In the genomic region with DNA sequence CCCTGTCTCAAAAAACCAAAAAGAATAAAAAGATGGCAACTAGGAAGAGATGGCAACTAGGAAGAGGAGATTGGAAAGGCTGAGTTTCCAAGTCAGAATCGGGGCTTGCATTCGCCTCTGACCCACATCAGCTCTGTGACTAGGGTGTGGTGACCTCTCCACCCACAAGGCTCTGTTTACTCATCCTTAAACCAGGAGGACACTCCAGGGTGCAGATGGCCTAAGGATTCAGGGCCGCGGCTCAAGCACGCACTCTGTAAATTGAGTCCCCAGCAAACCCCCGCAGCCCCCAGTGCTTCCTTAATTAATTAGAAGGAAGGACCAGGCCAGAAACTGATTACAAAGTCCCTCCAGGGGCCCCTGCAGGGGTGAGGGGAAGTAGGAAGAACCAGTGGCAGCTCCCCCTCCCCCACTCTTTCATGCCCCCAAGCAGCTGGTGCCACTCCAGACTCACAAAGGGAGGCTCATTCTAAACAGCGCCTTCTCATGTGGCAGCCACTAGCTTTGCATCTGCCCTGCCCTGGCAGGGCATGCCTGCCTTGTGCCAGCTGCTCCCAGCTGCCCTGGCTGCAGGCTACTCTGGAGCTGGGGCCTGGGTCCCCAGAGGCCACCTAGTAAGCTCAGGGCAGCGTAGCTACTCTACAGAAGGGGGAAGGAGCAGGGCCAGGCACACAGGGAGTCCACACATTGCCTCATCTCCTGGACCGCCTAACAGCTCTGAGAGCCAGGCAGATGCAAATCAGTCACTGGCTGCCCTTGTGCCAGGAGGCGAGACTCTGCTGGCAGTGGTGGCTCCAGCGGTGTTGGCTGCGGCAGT, we compare ENCODE assay signal across 7 mouse cellular contexts. TPM values are rescaled to one million over a fixed set of nuclear protein-coding genes. Genes with fewer than 3 reads are reported as not detected.
DNase-seq lines count a peak whose midpoint lies in the region; ATAC-seq and TF ChIP-seq lines count a peak whose summit lies in the region.

No protein-coding gene starts in this region.

- no peaks in the 10 kb centered on the region for H3K79me3 ChIP-seq in C2C12 (ENCODE audit: low read depth)

- WGBS in embryonic facial prominence, embryonic 14.5 days = 24% methylated on average over 8 of the region's 12 CpGs
- WGBS in limb, embryonic 12.5 days = 29% methylated on average over 12 of the region's 12 CpGs
- 6% methylated on average over 12 of the region's 12 CpGs for WGBS in midbrain, embryonic 14.5 days

- no peak overlapping the region for H3K4me3 ChIP-seq in C2C12 (ENCODE audit: insufficient read depth, poor library complexity, severe bottlenecking)
- H3K4me3 ChIP-seq in embryonic facial prominence, embryonic 14.5 days (ENCODE audit: low read depth, low read length) = no peak overlapping the region
- no peak overlapping the region for H3K4me3 ChIP-seq in limb, embryonic 12.5 days (replicated peaks)
- no peak overlapping the region for H3K4me3 ChIP-seq in midbrain, embryonic 14.5 days (replicated peaks; ENCODE audit: low read depth, low read length)

- no peaks in the 10 kb centered on the region for H3K36me3 ChIP-seq in C2C12 (ENCODE audit: control insufficient read depth, insufficient read depth)
- H3K36me3 ChIP-seq in embryonic facial prominence, embryonic 14.5 days (ENCODE audit: control insufficient read depth, insufficient read depth, low read length) = no peaks in the 10 kb centered on the region
- no peaks in the 10 kb centered on the region for H3K36me3 ChIP-seq in limb, embryonic 12.5 days
- no peaks in the 10 kb centered on the region for H3K36me3 ChIP-seq in midbrain, embryonic 14.5 days (ENCODE audit: control insufficient read depth, insufficient read depth, low read length)

- no peaks in the 10 kb centered on the region for H3K9me3 ChIP-seq in embryonic facial prominence, embryonic 14.5 days (ENCODE audit: control insufficient read depth, low read length)
- H3K9me3 ChIP-seq in limb, embryonic 12.5 days = no peaks in the 10 kb centered on the region
- H3K9me3 ChIP-seq in midbrain, embryonic 14.5 days (ENCODE audit: control insufficient read depth, low read length) = no peaks in the 10 kb centered on the region

- H3K4me2 ChIP-seq in embryonic facial prominence, embryonic 14.5 days (ENCODE audit: low read depth, low read length) = no peak overlapping the region
- peak overlapping the region; percentile 23; the same call in 1 of the 2 replicates for H3K4me2 ChIP-seq in limb, embryonic 12.5 days
- peak overlapping the region; percentile 27 for H3K4me2 ChIP-seq in midbrain, embryonic 14.5 days (ENCODE audit: low read length)

- intact Hi-C loops in heart, postnatal 10 days (cut with DNase I) = no loop called here

- peak overlapping the region; percentile 77 for H3K27ac ChIP-seq in embryonic facial prominence, embryonic 14.5 days (replicated peaks; ENCODE audit: low read depth, low read length)
- H3K27ac ChIP-seq in limb, embryonic 12.5 days = peak overlapping the region; percentile 70
- H3K27ac ChIP-seq in midbrain, embryonic 14.5 days (replicated peaks; ENCODE audit: low read depth, low read length) = peak overlapping the region; percentile 90

- peak; percentile 31 for DNase-seq in 3T3-L1 (ENCODE audit: low read depth, low spot score)
- peak; percentile 90 for DNase-seq in embryonic facial prominence, embryonic 14.5 days (ENCODE audit: low spot score)
- peak; percentile 60 to 66 for DNase-seq in heart, postnatal 10 days
- peak; percentile 87 for DNase-seq in midbrain, embryonic 14.5 days
- peak; percentile 78 for DNase-seq in thymus, postnatal 25 days

- H3K79me2 ChIP-seq in C2C12 (ENCODE audit: control insufficient read depth, insufficient read depth) = no peaks in the 10 kb centered on the region

- peak overlapping the region; percentile 32 for H3ac ChIP-seq in C2C12 (ENCODE audit: control insufficient read depth, insufficient read length, low read depth)

- peak overlapping the region; percentile 46; the same call in 1 of the 2 replicates for H3K9ac ChIP-seq in embryonic facial prominence, embryonic 14.5 days (ENCODE audit: low read depth, low read length)
- peak overlapping the region; percentile 44; the same call in 1 of the 2 replicates for H3K9ac ChIP-seq in limb, embryonic 12.5 days (replicated peaks)
- peak overlapping the region; percentile 36 for H3K9ac ChIP-seq in midbrain, embryonic 14.5 days (replicated peaks; ENCODE audit: low read length)

- no peaks in the 10 kb centered on the region for H3K27me3 ChIP-seq in C2C12 (ENCODE audit: control insufficient read depth, insufficient read depth, insufficient read length)
- H3K27me3 ChIP-seq in embryonic facial prominence, embryonic 14.5 days (replicated peaks; ENCODE audit: control insufficient read depth, insufficient read depth, low read length) = no peaks in the 10 kb centered on the region
- peaks cover 24% of the 10 kb centered on the region for H3K27me3 ChIP-seq in limb, embryonic 12.5 days
- no peaks in the 10 kb centered on the region for H3K27me3 ChIP-seq in midbrain, embryonic 14.5 days (ENCODE audit: control insufficient read depth, insufficient read depth, low read length)

- no peak for TF ChIP-seq CTCF in C2C12 (IDR thresholded peaks at IDR 0.05; ENCODE audit: control insufficient read depth, insufficient read depth, insufficient read length)

- peak; percentile 81 for ATAC-seq in embryonic facial prominence, embryonic 14.5 days (ENCODE audit: low read depth)
- no peak for ATAC-seq in limb, embryonic 12.5 days (ENCODE audit: insufficient number of reproducible peaks, insufficient read depth, low FRiP score, low TSS enrichment, low read depth)
- ATAC-seq in midbrain, embryonic 14.5 days (ENCODE audit: low FRiP score, low TSS enrichment) = peak; percentile 79

- peaks cover 33% of the 10 kb centered on the region for H3K4me1 ChIP-seq in embryonic facial prominence, embryonic 14.5 days (ENCODE audit: control insufficient read depth, insufficient read depth, low read length)
- peaks cover 28% of the 10 kb centered on the region for H3K4me1 ChIP-seq in limb, embryonic 12.5 days (replicated peaks)
- H3K4me1 ChIP-seq in midbrain, embryonic 14.5 days (ENCODE audit: control insufficient read depth, insufficient read depth, low read length) = peaks cover 72% of the 10 kb centered on the region

TF ChIP-seq in C2C12, 6 proteins besides CTCF, POLR2A, EP300 and RAD21:
- TF ChIP-seq CEBPB (IDR thresholded peaks at IDR 0.05; ENCODE audit: low read depth) = peak; percentile 8
- TF ChIP-seq MYOD1 (IDR thresholded peaks at IDR 0.05; ENCODE audit: control insufficient read depth, insufficient read length, low read depth) = peak; percentile 63
- no peak for TF ChIP-seq MAX (IDR thresholded peaks at IDR 0.05)

RNA-seq across cellular contexts. Expression of gene Coro2b, which starts 5.2 kb away (rescaled TPM):
- polyA plus RNA-seq in C2C12 (2012; fragmentation: generic; extraction: Trizol) = 9.9 TPM
- 11.1 and 12.3 TPM in 2 replicates for polyA plus RNA-seq in embryonic facial prominence, embryonic 14.5 days (2014; fragmentation: Nextera tagmentation; extraction: Ambion mirVana)
- 10 to 100 TPM; 17.9 to 20.3 TPM for total RNA-seq in heart, postnatal 10 days (2021)
- polyA plus RNA-seq in limb, embryonic 12.5 days (2016; fragmentation: Nextera tagmentation; extraction: Ambion mirVana) = 7.6 and 8.0 TPM in 2 replicates
- 33.2 and 34.5 TPM in 2 replicates for polyA plus RNA-seq in midbrain, embryonic 14.5 days (2014; fragmentation: Nextera tagmentation; extraction: Ambion mirVana)

Comparison
In these comparisons a context has a peak if more than half of its experiments do, and no peak if none do; other contexts are left out.
1. DNase-seq: peak in every context shown above with its lines; median percentile 90 in embryonic facial prominence, embryonic 14.5 days; 87 in midbrain, embryonic 14.5 days; 78 in thymus, postnatal 25 days; 63 in heart, postnatal 10 days; 31 in 3T3-L1.